Mouse (Mus musculus): ENCODE data around the gene Cyp3a16.
"Not testable (repeated sequence)": the region's sequence is repeated elsewhere in the genome, so short reads cannot be mapped to it uniquely, and the experiment has no call there.

Gene Cyp3a16

GRCm38 (mm10) chr5:145469623-145470022, at the start of gene Cyp3a16:
Gene Cyp3a16, minus strand, starts transcription at chr5:145469723.
- not testable (repeated sequence) for DNase-seq (ENCODE audit: low spot score in 2 of 2)

DNA sequence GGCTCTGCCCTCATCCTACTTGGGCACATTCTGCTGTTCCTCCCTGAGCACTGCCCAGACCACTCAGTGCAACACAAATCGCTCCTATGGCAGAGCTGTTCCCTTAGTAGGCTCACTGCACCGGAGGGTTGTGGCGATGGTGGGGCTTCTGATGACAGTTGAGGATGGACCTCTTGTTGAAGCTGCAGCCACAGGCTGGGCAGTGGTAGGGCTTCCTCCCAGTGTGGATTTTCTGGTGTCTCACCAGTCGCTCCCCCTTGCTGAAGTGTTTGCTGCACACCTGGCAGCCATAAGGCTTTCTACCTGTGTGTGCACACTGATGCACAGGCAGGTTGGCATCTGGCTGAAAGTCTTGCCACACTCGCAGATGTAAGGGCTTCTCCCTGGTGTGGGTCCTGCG, 20.8 kb upstream of the Cyp3a16 start:
- DNase-seq (ENCODE audit: low spot score in 2 of 2), result no peak

- DNase-seq (ENCODE audit: low spot score in 2 of 2), result no peak
These were observed 5.0 kb downstream of the Cyp3a16 start for GRCm38 (mm10) chr5:145464304-145465088.

DNA sequence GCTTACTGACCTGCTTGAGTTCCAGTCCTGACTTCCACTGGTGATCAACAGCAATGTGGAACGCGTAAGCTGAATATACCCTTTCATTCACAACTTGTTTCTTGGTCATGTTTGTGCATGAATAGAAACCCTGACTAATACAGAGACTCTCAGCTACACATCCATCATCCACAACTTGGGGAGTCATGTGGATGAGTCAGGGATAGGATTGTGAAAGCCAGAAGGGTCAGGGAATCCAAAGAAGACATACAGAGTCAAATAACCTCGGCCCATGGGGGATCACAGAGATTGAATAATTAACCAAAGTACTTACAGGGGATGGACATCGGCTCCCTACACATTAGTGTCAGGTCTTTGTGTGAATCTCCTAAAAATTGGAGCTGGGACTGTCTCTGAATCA, 7.2 kb downstream of the Cyp3a16 start:
- no peak for DNase-seq (ENCODE audit: low spot score in 2 of 2)

DNA sequence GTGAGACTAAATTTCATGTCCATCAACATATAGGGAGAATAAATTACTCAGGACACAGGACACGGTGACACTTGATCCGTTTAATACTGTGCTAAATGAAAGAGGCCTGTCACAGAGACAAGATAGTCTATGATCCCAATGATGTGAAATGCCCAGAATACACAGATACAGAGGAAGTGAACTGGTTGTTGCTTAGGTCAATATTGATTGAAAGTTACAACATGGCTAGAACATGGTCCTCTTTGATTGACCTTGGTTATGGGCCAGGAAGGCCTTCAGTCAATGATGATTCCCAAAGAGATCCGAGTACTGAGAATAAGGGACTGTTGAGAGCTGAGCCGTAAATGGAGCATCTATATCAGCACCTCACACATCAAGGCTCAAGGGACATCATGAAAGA, 15.1 kb downstream of the Cyp3a16 start:
- DNase-seq (ENCODE audit: low spot score in 2 of 2), result no peak

- no peak for DNase-seq (ENCODE audit: low spot score in 2 of 2)
These were observed 35.8 kb downstream of the Cyp3a16 start for GRCm38 (mm10) chr5:145433688-145434087.

- DNase-seq (ENCODE audit: low spot score in 2 of 2), result no peak
These were observed 38.5 kb downstream of the Cyp3a16 start for GRCm38 (mm10) chr5:145431004-145431403.

DNA sequence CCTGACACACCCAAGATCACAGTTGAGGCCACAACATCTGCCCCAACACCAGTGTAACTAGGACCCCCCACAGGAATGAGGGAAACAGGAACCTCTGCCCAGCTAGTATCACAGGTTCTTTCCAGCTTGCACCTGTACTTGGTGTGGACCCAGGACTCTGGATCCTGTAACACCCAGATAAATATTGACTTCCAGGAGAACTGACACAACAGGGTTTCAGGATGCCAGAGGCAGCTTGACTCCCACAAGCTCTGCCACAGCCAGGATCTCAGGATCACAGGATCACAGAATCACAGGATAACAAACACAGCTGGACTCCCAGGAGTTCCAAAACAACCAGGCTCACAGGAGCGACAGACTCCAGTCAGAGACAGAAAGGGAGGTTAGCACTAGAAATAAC, 47.2 kb downstream of the Cyp3a16 start:
- no peak for DNase-seq (ENCODE audit: low spot score in 2 of 2)

DNA sequence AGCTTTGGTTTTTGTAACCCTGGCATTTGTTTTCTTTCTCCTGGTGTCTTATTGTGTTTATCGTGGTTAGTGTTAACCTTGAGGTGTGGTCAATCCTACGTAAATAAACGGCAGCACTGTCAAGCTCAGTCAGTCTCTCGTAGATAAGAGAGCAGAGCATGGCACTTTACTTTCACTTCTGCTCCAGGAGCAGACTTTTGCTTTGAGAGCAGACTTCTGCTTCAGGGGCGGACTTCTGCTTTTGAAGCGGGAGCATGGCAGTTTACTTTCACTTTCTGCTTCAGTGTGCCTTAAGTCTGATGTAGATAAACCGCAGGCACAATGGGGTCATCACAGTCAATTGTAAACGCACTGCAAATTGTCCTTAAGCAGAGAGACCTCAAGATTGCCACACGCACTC, 54.1 kb downstream of the Cyp3a16 start:
- DNase-seq (ENCODE audit: low spot score in 2 of 2), result not testable (repeated sequence)
